Mouse (Mus musculus): ENCODE data around the gene Dnah2.

- TF ChIP-seq TAL1 (IDR thresholded peaks at IDR 0.05; ENCODE audit: low read length) = no peak
- TF ChIP-seq GATA1 (IDR thresholded peaks at IDR 0.05; ENCODE audit: low read length) = no peak
These were observed 77.4 kb downstream of the Dnah2 start for GRCm38 (mm10) chr11:69471491-69471890.
